Mouse (Mus musculus) liver, postnatal 0 days (tissue): ENCODE measurements at regions not wholly inside any gene's neighbourhood (a gene's known extent, or its start where the extent isn't known, plus 50 kb on each side); places are given as distances from the start of the nearest gene placed in this dataset.

ENCODE experiments used
- CTCF ChIP-seq: sonication (generic); IDR thresholded peaks from 2 replicates; pipeline ENCODE4 v1.5.1; 2016; ENCODE audit warnings: antibody characterized with exemption, low read depth
- EP300 ChIP-seq: IDR thresholded peaks from 2 replicates; pipeline ENCODE4 v1.6.1; 2016; ENCODE audit warnings: antibody characterized with exemption, low read depth, mild to moderate bottlenecking

GRCm38 (mm10) chr6:52439204-52439603 lies 125.9 kb downstream of the Evx1 start:
- TF ChIP-seq CTCF (no peak), EP300 (no peak)
